Mouse (Mus musculus): ENCODE measurements around the gene Aif1.

DNA sequence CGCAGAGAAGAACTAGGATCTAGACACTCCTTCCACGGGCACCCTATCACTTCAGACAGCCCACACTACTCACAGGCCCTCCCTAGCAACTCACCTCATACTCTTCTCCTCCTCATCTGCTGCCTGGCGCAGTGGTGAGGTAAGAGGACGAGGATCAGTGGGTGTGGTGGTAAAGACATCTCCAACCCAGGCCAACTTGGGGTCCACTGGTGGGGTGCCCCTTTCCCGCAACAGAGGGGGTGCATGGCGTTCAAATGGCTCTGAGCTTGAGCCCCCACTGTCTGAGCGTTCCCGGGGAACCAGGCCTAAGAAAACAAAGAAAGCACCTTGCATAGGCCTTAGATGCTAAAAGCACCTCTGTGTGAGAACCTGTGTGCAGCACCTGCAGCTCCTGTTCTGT is 18.6 kb downstream of the Aif1 start:
- TF ChIP-seq GATA1 (IDR thresholded peaks at IDR 0.05; ENCODE audit: borderline replicate concordance, low read length) (no peak), FLI1 (IDR thresholded peaks at IDR 0.05; ENCODE audit: low read length) (no peak)

Data from megakaryocyte, embryonic 14.5 days (primary cell).